Mouse (Mus musculus) intestine, embryonic 15.5 days (tissue): ENCODE measurements around the gene Clec16a. TPM values are rescaled to one million over a fixed set of nuclear protein-coding genes. Genes with fewer than 3 reads are reported as not detected.
A peak's percentile ranks its signal among the peaks of the same experiment; 100 is the strongest.

Source experiments
- ATAC-seq: fragments of 200-750 bp; cut with Nextera tagmentation; 2 replicates; pipeline ENCODE4 v1.8.0; 2017; ENCODE audit warnings: moderate TSS enrichment, moderate library complexity
- H3K27ac ChIP-seq: fragments of 300-500 bp; sonication (generic); 2 replicates; pipeline ENCODE4 v1.5.1; 2015; ENCODE audit warnings: mild to moderate bottlenecking, inconsistent platforms
- H3K27me3 ChIP-seq: fragments of 300-500 bp; sonication (generic); replicated peaks from 2 replicates; pipeline ENCODE4 v1.6.1; 2015; ENCODE audit warnings: inconsistent platforms
- H3K36me3 ChIP-seq: fragments of 300-500 bp; sonication (generic); 2 replicates; pipeline ENCODE4 v1.6.1; 2015; ENCODE audit warnings: inconsistent platforms
- H3K4me1 ChIP-seq: fragments of 300-500 bp; sonication (generic); replicated peaks from 2 replicates; pipeline ENCODE4 v1.6.1; 2015; ENCODE audit warnings: inconsistent platforms
- H3K4me2 ChIP-seq: fragments of 300-500 bp; sonication (generic); replicated peaks from 2 replicates; pipeline ENCODE4 v1.6.1; 2015; ENCODE audit warnings: mild to moderate bottlenecking, inconsistent platforms
- H3K4me3 ChIP-seq: fragments of 300-500 bp; sonication (generic); replicated peaks from 2 replicates; pipeline ENCODE4 v1.5.1; 2015; ENCODE audit warnings: inconsistent platforms
- H3K9ac ChIP-seq: fragments of 300-500 bp; sonication (generic); 2 replicates; pipeline ENCODE4 v1.6.1; 2015; ENCODE audit warnings: inconsistent platforms
- H3K9me3 ChIP-seq: fragments of 300-500 bp; sonication (generic); 2 replicates; pipeline ENCODE4 v1.6.1; 2016; ENCODE audit warnings: inconsistent platforms
- WGBS: fragments of 180-500 bp; shearing (Covaris S2); methylation state at CpG from one replicate; pipeline ENCODE4 v1.1.7; 2015; 5-methylcytosine and 5-hydroxymethylcytosine counted together
- polyA plus RNA-seq: library from polyadenylated mRNA; unstranded; fragments of >200 nt; fragmentation: Nextera tagmentation; extraction: Ambion mirVana; gene quantifications from 2 replicates; pipeline ENCODE4 v1.2.1, GENCODE M21; 2015

Gene Clec16a
- polyA plus RNA-seq, 1 experiment from 2014 or later: 27.2 TPM

DNA sequence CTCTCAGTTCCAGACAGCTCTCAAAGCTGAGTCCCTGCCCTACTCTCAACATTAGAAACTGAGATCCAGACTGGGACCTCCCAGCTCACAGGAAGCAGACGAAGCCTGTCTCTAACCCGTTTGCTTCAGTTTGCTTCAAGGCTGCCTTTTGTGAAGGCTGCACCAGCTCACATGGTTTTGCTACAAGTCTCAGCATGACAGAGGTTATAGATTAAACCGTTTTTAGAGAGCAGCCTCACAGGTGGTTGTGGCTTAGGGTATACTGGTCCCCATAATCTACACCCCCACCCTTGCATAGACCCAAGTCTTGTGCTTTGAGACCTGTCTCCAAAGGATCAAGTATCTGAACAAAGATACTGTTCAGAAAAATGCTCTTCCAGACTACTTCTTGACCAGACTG, 154.2 kb downstream of the Clec16a start:
- Histone ChIP-seq H3K4me3 (no peak overlapping the region), H3K36me3 (no peaks in the 10 kb centered on the region), H3K9ac (no peak overlapping the region), H3K27ac (no peak overlapping the region), H3K27me3 (no peaks in the 10 kb centered on the region), H3K4me1 (peaks cover 19% of the 10 kb centered on the region), H3K4me2 (no peak overlapping the region), H3K9me3 (no peaks in the 10 kb centered on the region)
- ATAC-seq: no peak
- WGBS: 81% methylated on average over 3 of the region's 3 CpGs

DNA sequence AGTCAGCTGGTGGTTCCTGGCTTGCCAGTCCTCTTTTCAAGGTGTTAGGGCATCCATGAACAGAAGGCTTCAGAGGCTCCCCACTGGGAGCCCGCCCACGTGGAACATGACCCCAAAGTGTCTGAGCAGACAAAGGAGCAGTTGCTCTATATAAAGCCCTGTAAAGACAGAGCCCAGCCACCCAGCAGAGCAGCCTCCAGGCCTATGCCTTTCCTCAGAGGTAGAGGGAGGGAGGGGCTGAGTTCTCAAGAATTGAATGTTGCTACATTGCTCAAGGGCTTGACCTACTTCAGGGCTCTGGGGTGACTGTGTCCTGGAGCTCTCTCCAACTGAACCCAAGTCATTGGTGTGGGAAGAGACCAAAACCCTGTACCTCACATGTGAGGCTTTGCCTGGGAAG, 155.0 kb downstream of the Clec16a start:
- WGBS: 62% methylated on average over 2 of the region's 2 CpGs
- H3K36me3 ChIP-seq: no peaks in the 10 kb centered on the region
- H3K9ac ChIP-seq: no peak overlapping the region
- ATAC-seq: no peak
- H3K9me3 ChIP-seq: no peaks in the 10 kb centered on the region
- no peak overlapping the region for H3K4me2 ChIP-seq
- H3K27me3 ChIP-seq: no peaks in the 10 kb centered on the region
- peaks cover 14% of the 10 kb centered on the region; the same call in 1 of the 2 replicates for H3K4me1 ChIP-seq
- no peak overlapping the region for H3K27ac ChIP-seq
- H3K4me3 ChIP-seq: no peak overlapping the region

DNA sequence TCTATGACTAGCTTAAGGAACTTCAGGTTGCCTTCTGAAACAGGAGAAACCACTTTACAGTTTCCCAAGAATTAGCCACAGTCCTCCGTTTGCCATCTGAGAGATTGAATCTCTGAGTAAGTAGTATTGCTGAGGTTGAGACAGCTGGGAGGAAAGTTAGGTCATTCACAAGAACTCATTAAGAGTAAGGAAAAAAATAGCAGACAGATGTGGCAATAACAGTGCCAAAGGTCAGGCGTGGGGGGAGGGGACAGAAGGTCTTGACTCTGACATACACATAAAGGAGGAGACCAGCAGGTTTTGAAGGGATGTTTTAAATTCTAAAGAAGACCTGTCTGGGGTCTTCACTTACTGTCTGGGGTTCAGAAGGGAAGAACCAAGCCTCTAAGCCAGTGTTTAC, 157.3 kb downstream of the Clec16a start:
- 50% methylated on average over 2 of the region's 2 CpGs for WGBS
- H3K27ac ChIP-seq: no peak overlapping the region
- H3K9ac ChIP-seq: no peak overlapping the region
- H3K36me3 ChIP-seq: no peaks in the 10 kb centered on the region
- H3K4me3 ChIP-seq: no peak overlapping the region
- peaks cover 12% of the 10 kb centered on the region; the same call in 1 of the 2 replicates for H3K4me1 ChIP-seq
- no peaks in the 10 kb centered on the region for H3K9me3 ChIP-seq
- no peak overlapping the region for H3K4me2 ChIP-seq
- peak; percentile 65 for ATAC-seq
- H3K27me3 ChIP-seq: no peaks in the 10 kb centered on the region

DNA sequence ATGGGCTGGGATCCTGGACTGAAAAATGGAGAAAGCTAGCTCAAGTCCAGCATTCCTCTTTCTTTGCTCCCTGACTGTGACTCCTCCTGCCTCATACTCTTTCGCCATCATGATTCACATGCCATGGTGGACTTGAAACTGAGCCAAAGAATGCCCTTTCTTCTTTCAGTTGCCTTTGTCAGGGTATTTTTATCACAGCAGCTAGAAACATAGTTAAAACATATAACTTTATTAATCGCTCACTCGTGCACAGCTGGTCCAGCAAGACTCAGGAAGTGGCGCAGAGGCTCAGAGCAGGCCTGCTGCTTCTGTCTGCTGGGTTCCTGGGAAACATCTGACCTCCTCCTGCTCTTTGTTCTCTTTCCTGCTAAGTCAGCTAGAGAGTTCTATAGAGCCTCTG, 158.8 kb downstream of the Clec16a start:
- Histone ChIP-seq H3K4me1 (peaks cover 6% of the 10 kb centered on the region; the same call in 1 of the 2 replicates), H3K36me3 (no peaks in the 10 kb centered on the region), H3K9ac (no peak overlapping the region), H3K27me3 (no peaks in the 10 kb centered on the region), H3K4me3 (no peak overlapping the region), H3K4me2 (no peak overlapping the region), H3K9me3 (no peaks in the 10 kb centered on the region), H3K27ac (no peak overlapping the region)
- no peak for ATAC-seq
- 51% methylated on average over 4 of the region's 4 CpGs for WGBS

DNA sequence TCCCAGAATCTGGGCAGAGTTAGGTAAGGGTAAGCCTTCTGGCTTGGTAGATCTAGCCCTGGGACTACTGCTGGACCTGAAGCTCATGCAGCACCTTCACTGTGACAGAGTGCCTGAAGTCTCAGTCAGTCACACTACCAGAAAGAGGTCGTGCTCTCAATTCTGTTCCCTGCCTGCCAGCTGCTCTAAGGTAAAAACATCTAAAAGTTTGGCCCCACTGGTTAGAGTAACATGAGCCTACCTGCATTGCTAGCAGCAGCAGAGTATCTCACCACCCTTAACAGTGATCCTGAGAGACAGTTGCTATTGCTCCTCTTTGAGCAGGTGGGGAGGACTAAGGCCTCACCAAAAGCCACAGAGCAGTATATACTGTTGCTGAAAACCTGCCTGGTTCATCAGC, 160.3 kb downstream of the Clec16a start:
- ATAC-seq: no peak
- Histone ChIP-seq H3K4me1 (peaks cover 6% of the 10 kb centered on the region; the same call in 1 of the 2 replicates), H3K4me3 (no peak overlapping the region), H3K36me3 (no peaks in the 10 kb centered on the region), H3K27me3 (no peaks in the 10 kb centered on the region), H3K9me3 (no peaks in the 10 kb centered on the region), H3K4me2 (no peak overlapping the region), H3K9ac (no peak overlapping the region), H3K27ac (no peak overlapping the region)
- WGBS: 81% methylated on average over 1 of the region's 1 CpGs

DNA sequence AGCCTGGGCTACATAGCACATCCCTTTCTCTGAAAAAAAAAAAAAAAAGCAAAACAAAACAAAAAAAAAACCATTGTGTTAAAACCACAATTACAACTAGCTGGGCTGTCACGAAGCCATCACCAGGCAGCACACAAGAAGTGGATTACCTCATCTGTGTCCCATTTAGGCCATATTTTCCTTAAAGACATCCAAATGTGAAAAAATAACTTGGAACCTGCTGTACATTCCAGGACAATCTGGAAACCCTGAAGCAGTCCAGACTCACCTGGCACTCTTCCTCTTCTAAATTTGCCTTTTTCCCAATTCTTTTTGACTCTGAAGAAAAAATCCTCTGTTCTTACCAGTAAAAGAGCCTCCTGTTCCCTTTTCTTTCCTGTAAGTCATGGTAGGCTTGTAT, 166.4 kb downstream of the Clec16a start:
- 75% methylated on average over 1 of the region's 1 CpGs for WGBS
- Histone ChIP-seq H3K4me2 (no peak overlapping the region), H3K27me3 (no peaks in the 10 kb centered on the region), H3K9me3 (no peaks in the 10 kb centered on the region), H3K9ac (no peak overlapping the region), H3K4me3 (no peak overlapping the region), H3K4me1 (0 out of 2 replicates have a peak, but pooled peaks cover 8% of the 10 kb centered on the region), H3K36me3 (no peaks in the 10 kb centered on the region), H3K27ac (no peak overlapping the region)
- no peak for ATAC-seq

DNA sequence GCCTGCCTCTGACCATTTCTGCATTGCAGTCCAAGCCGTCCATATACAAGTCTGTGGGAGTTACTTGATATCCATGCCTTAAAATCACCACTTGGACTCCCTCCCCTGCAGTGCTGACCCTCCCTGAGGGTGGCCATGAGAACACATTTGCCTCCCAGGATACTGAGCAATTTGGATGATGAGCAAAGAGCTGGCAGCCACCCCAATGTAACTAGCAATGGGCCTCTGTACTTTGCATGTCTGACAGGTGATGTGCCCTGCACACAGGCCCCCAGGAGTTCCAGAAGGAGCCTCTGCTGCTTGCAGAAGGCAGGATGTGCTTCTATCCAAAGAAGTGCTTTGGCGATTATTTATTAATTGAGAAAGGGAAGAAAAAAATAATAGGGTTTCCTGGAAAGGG, 167.9 kb downstream of the Clec16a start:
- Histone ChIP-seq H3K27ac (no peak overlapping the region), H3K9me3 (no peaks in the 10 kb centered on the region), H3K9ac (no peak overlapping the region), H3K4me2 (no peak overlapping the region), H3K4me3 (no peak overlapping the region), H3K36me3 (no peaks in the 10 kb centered on the region), H3K4me1 (0 out of 2 replicates have a peak, but pooled peaks cover 8% of the 10 kb centered on the region), H3K27me3 (no peaks in the 10 kb centered on the region)
- ATAC-seq: no peak
- 53% methylated on average over 2 of the region's 2 CpGs for WGBS

DNA sequence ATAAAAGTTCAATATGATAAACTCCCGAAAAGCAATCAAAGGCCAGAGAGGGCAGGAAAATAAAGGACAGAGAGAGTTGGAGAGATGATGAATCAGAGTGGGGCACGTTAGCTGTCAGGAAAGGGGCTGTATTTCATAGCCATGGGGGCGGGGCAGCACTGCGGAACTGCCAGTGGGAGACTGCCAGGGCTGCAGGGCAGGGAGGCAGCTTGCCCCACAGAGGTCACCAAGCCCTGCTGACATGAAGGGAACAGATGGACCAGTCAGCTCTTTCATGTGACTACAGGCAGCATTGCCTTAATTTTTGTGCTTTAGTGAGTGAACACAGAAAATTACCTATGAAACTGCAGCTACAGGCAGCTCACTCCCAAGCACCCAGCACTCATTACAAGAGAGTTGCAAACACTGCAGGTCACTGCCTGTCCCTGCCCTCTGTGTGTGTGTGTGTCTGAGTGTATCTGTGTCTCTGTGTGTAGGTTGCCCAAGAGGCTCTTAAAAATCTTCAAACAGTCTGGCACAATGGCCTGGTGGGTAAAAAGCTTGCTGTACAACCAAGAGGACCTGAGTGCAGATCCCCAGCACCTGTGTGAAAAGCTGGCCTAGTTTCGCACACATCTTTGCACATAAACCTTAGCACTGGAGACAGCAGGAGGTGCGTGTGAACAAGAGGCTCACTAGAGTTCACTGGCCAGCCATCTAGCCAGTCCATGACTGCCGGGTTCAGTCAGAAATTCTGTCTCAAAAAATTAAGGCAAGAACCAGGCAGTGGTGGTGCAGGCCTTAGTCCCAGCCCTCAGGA, 168.5 kb downstream of the Clec16a start:
- Histone ChIP-seq H3K36me3 (no peaks in the 10 kb centered on the region), H3K27me3 (no peaks in the 10 kb centered on the region), H3K4me1 (0 out of 2 replicates have a peak, but pooled peaks cover 8% of the 10 kb centered on the region), H3K9ac (no peak overlapping the region), H3K27ac (no peak overlapping the region), H3K4me3 (no peak overlapping the region), H3K4me2 (no peak overlapping the region), H3K9me3 (no peaks in the 10 kb centered on the region)
- 54% methylated on average over 7 of the region's 7 CpGs for WGBS
- ATAC-seq: no peak; the same call in 1 of the 2 replicates

DNA sequence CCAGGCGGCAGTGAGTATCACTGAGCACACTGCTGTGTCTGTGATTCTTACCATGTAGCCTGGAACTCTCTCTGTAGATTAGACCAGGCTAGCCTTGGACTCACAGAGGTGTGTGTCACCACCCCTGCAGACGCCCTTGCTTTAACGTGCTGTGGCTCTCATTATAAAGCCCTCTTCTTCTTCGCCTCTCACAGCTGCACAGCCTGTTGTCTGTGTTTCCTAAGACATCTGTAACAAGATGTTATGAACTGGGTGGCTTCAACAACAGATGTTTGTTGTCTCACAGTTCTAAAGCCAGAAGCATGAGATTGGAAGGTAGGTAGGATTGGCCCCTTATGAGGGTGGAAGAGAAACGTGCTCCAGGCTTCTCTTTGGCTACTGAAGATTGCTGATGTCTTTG, 170.1 kb downstream of the Clec16a start:
- Histone ChIP-seq H3K4me2 (no peak overlapping the region), H3K4me3 (no peak overlapping the region), H3K4me1 (0 out of 2 replicates have a peak, but pooled peaks cover 8% of the 10 kb centered on the region), H3K27ac (no peak overlapping the region), H3K36me3 (no peaks in the 10 kb centered on the region), H3K9ac (no peak overlapping the region), H3K27me3 (no peaks in the 10 kb centered on the region), H3K9me3 (no peaks in the 10 kb centered on the region)
- ATAC-seq: no peak
- WGBS: 76% methylated on average over 5 of the region's 5 CpGs

DNA sequence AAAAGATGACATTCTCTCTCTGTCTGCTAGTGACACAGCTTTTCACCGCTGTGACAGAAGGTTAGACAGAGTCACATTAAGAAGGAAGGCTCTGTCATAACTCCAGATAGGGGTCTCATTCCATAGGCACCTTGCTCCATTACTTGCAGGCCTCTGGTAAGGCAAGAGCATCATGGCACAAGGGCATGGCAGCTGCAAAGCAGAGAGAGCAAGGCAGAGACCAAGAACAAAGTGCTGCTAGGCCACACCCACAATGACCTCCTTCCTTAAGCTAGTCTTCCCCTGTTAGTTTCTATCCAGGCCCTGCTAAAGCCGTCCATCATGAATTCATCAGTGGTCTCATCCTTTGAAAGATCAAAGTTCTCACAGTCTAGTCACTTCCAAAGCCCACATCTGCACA, 170.5 kb downstream of the Clec16a start:
- Histone ChIP-seq H3K27ac (no peak overlapping the region), H3K36me3 (no peaks in the 10 kb centered on the region), H3K9me3 (no peaks in the 10 kb centered on the region), H3K27me3 (no peaks in the 10 kb centered on the region), H3K4me1 (0 out of 2 replicates have a peak, but pooled peaks cover 8% of the 10 kb centered on the region), H3K9ac (no peak overlapping the region), H3K4me3 (no peak overlapping the region), H3K4me2 (no peak overlapping the region)
- 86% methylated on average over 2 of the region's 2 CpGs for WGBS
- ATAC-seq: no peak

DNA sequence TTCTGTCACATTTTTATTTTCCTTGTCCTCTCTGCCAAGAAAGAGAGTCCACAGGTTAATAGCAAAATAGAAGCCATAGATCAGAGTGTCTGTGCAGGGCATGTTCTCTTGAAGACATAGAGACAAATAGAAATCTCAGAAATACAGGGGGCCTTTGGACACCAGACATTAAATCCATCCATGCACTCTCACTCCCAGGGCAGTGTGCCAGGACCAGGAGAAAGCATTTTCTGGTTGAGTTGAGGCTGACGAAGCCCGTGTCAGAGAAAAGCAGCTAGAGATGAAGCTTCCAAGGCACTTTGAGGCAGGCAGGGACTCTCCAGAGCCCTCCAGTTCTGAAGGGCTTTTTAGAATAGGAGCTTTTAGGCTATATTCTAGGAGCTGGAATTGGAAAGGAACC, 171.6 kb downstream of the Clec16a start:
- no peaks in the 10 kb centered on the region for H3K36me3 ChIP-seq
- no peak for ATAC-seq
- no peak overlapping the region for H3K4me2 ChIP-seq
- H3K4me1 ChIP-seq: 0 out of 2 replicates have a peak, but pooled peaks cover 8% of the 10 kb centered on the region
- no peaks in the 10 kb centered on the region for H3K9me3 ChIP-seq
- no peak overlapping the region for H3K9ac ChIP-seq
- no peaks in the 10 kb centered on the region for H3K27me3 ChIP-seq
- no peak overlapping the region for H3K27ac ChIP-seq
- H3K4me3 ChIP-seq: no peak overlapping the region
- 71% methylated on average over 2 of the region's 2 CpGs for WGBS

DNA sequence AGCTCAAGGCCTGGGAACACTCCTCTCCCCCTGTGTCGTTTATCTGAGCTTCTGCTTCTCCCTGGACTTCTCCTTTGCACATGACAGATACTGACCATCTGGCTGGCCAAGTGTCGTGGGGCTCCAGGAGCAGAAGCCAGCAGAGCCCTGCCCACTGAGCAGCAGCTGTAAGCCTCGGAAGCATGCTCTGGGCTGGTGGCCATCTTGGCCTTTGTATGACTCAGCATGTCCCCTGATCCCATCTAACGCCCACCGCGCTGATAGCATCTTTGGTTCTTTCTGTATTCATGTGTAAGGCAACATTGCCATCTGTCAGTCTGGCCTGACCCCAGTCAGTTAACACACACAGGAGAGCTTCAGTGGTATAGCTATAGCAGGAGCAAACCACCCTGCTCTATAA, 174.8 kb downstream of the Clec16a start:
- WGBS: 67% methylated on average over 6 of the region's 6 CpGs
- no peaks in the 10 kb centered on the region for H3K4me1 ChIP-seq
- no peak overlapping the region for H3K4me3 ChIP-seq
- ATAC-seq: no peak
- no peaks in the 10 kb centered on the region for H3K36me3 ChIP-seq
- no peak overlapping the region for H3K27ac ChIP-seq
- no peaks in the 10 kb centered on the region for H3K9me3 ChIP-seq
- no peak overlapping the region for H3K9ac ChIP-seq
- H3K4me2 ChIP-seq: no peak overlapping the region
- H3K27me3 ChIP-seq: no peaks in the 10 kb centered on the region
